Mouse (Mus musculus): ENCODE results near the gene Fndc11. TPM values are rescaled to one million over a fixed set of nuclear protein-coding genes. Genes with fewer than 3 reads are reported as not detected.
A peak's percentile ranks its signal among the peaks of the same experiment; 100 is the strongest.

Gene Fndc11
- polyA plus RNA-seq, 1 experiment from 2014 or later: not detected

GRCm38 (mm10) chr2:181238091-181238610 is 18.3 kb downstream of the Fndc11 start:
- H3K27me3 ChIP-seq (ENCODE audit: control insufficient read depth, insufficient read depth, low read length): no peaks in the 10 kb centered on the region
- no peak overlapping the region for H3K27ac ChIP-seq (replicated peaks; ENCODE audit: low read depth, low read length)
- no peaks in the 10 kb centered on the region for H3K36me3 ChIP-seq (replicated peaks; ENCODE audit: control insufficient read depth, insufficient read depth, low read depth, low read length)
- no peaks in the 10 kb centered on the region for H3K9me3 ChIP-seq (replicated peaks; ENCODE audit: control insufficient read depth, low read length)
- no peaks in the 10 kb centered on the region for H3K4me1 ChIP-seq (ENCODE audit: control insufficient read depth, insufficient read depth, low read length)
- DNase-seq (ENCODE audit: low spot score) (no peak), ATAC-seq (replicated peaks; ENCODE audit: insufficient number of reproducible peaks, low FRiP score, low TSS enrichment, low read depth) (no peak)
- WGBS: 80% methylated on average over 10 of the region's 10 CpGs
- no peak overlapping the region for H3K4me2 ChIP-seq (ENCODE audit: low read depth, low read length)
- no peak overlapping the region for H3K4me3 ChIP-seq (ENCODE audit: low read depth, low read length)
- no peak overlapping the region for H3K9ac ChIP-seq (replicated peaks; ENCODE audit: low read length)

DNA sequence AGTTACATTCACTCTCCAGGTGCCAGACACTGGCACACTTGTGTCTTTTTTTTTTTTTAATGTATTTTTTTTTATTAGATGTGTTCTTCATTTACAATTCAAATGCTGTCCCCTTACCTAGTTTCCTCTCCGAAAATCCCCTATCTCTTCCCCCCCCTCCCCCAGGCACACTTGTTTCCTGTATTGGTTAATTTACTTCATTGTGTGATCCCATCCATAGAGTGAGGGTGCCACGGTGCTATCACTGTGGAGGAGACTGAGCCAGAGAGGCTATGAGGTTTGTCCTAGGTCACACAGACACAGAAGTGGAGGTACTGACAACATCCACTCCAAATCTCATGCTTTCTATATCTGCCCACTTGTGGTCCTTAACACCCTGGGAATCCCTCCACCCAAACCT is 19.0 kb downstream of the Fndc11 start:
- no peak for ATAC-seq (replicated peaks; ENCODE audit: insufficient number of reproducible peaks, low FRiP score, low TSS enrichment, low read depth)
- Histone ChIP-seq H3K4me3 (ENCODE audit: low read depth, low read length) (no peak overlapping the region), H3K27me3 (ENCODE audit: control insufficient read depth, insufficient read depth, low read length) (no peaks in the 10 kb centered on the region), H3K36me3 (replicated peaks; ENCODE audit: control insufficient read depth, insufficient read depth, low read depth, low read length) (no peaks in the 10 kb centered on the region), H3K4me2 (ENCODE audit: low read depth, low read length) (no peak overlapping the region), H3K27ac (replicated peaks; ENCODE audit: low read depth, low read length) (no peak overlapping the region), H3K9ac (replicated peaks; ENCODE audit: low read length) (no peak overlapping the region), H3K4me1 (ENCODE audit: control insufficient read depth, insufficient read depth, low read length) (no peaks in the 10 kb centered on the region), H3K9me3 (replicated peaks; ENCODE audit: control insufficient read depth, low read length) (no peaks in the 10 kb centered on the region)
- WGBS: 75% methylated on average over 2 of the region's 2 CpGs
- no peak for DNase-seq (ENCODE audit: low spot score)

GRCm38 (mm10) chr2:181239261-181239660 is 19.4 kb downstream of the Fndc11 start:
- H3K4me2 ChIP-seq (ENCODE audit: low read depth, low read length): no peak overlapping the region
- H3K9ac ChIP-seq (replicated peaks; ENCODE audit: low read length): no peak overlapping the region
- no peak overlapping the region for H3K27ac ChIP-seq (replicated peaks; ENCODE audit: low read depth, low read length)
- no peak overlapping the region for H3K4me3 ChIP-seq (ENCODE audit: low read depth, low read length)
- H3K27me3 ChIP-seq (ENCODE audit: control insufficient read depth, insufficient read depth, low read length): no peaks in the 10 kb centered on the region
- no peaks in the 10 kb centered on the region for H3K4me1 ChIP-seq (ENCODE audit: control insufficient read depth, insufficient read depth, low read length)
- no peaks in the 10 kb centered on the region for H3K9me3 ChIP-seq (replicated peaks; ENCODE audit: control insufficient read depth, low read length)
- no peak for ATAC-seq (replicated peaks; ENCODE audit: insufficient number of reproducible peaks, low FRiP score, low TSS enrichment, low read depth)
- 92% methylated on average over 9 of the region's 9 CpGs for WGBS
- no peaks in the 10 kb centered on the region for H3K36me3 ChIP-seq (replicated peaks; ENCODE audit: control insufficient read depth, insufficient read depth, low read depth, low read length)
- DNase-seq (ENCODE audit: low spot score): no peak

GRCm38 (mm10) chr2:181240806-181241440 is 21.1 kb downstream of the Fndc11 start:
- ATAC-seq (replicated peaks; ENCODE audit: insufficient number of reproducible peaks, low FRiP score, low TSS enrichment, low read depth): no peak
- no peak overlapping the region for H3K4me2 ChIP-seq (ENCODE audit: low read depth, low read length)
- no peak overlapping the region for H3K4me3 ChIP-seq (ENCODE audit: low read depth, low read length)
- no peaks in the 10 kb centered on the region for H3K36me3 ChIP-seq (replicated peaks; ENCODE audit: control insufficient read depth, insufficient read depth, low read depth, low read length)
- no peaks in the 10 kb centered on the region for H3K27me3 ChIP-seq (ENCODE audit: control insufficient read depth, insufficient read depth, low read length)
- H3K27ac ChIP-seq (replicated peaks; ENCODE audit: low read depth, low read length): no peak overlapping the region
- peak overlapping the region; percentile 52; the same call in 1 of the 2 replicates for H3K9ac ChIP-seq (replicated peaks; ENCODE audit: low read length)
- no peaks in the 10 kb centered on the region for H3K4me1 ChIP-seq (ENCODE audit: control insufficient read depth, insufficient read depth, low read length)
- H3K9me3 ChIP-seq (replicated peaks; ENCODE audit: control insufficient read depth, low read length): no peaks in the 10 kb centered on the region
- no peak for DNase-seq (ENCODE audit: low spot score)
- WGBS: 90% methylated on average over 13 of the region's 13 CpGs

GRCm38 (mm10) chr2:181241602-181242313 is 21.9 kb downstream of the Fndc11 start, which contains the start of gene Helz2:
TSS of gene Helz2 (minus strand) at chr2:181242027.
- Histone ChIP-seq H3K4me2 (ENCODE audit: low read depth, low read length) (peak within 1 kb of the TSS; percentile 50), H3K36me3 (replicated peaks; ENCODE audit: control insufficient read depth, insufficient read depth, low read depth, low read length) (no peaks in the 10 kb centered on the region), H3K4me1 (ENCODE audit: control insufficient read depth, insufficient read depth, low read length) (no peaks in the 10 kb centered on the region), H3K27me3 (ENCODE audit: control insufficient read depth, insufficient read depth, low read length) (no peaks in the 10 kb centered on the region), H3K9me3 (replicated peaks; ENCODE audit: control insufficient read depth, low read length) (no peaks in the 10 kb centered on the region), H3K4me3 (ENCODE audit: low read depth, low read length) (peak within 1 kb of the TSS; percentile 39), H3K9ac (replicated peaks; ENCODE audit: low read length) (peak within 1 kb of the TSS; percentile 52), H3K27ac (replicated peaks; ENCODE audit: low read depth, low read length) (no peak within 1 kb of the TSS)
- ATAC-seq (replicated peaks; ENCODE audit: insufficient number of reproducible peaks, low FRiP score, low TSS enrichment, low read depth) (peak; percentile 65), DNase-seq (ENCODE audit: low spot score) (peak; percentile 50)
- WGBS: 11% methylated on average over 16 of the region's 16 CpGs

GRCm38 (mm10) chr2:181242314-181242665 is 22.5 kb downstream of the Fndc11 start:
- Histone ChIP-seq H3K27ac (replicated peaks; ENCODE audit: low read depth, low read length) (no peak overlapping the region), H3K4me3 (ENCODE audit: low read depth, low read length) (peak overlapping the region; percentile 39; the same call in 1 of the 2 replicates), H3K4me1 (ENCODE audit: control insufficient read depth, insufficient read depth, low read length) (no peaks in the 10 kb centered on the region), H3K27me3 (ENCODE audit: control insufficient read depth, insufficient read depth, low read length) (no peaks in the 10 kb centered on the region), H3K36me3 (replicated peaks; ENCODE audit: control insufficient read depth, insufficient read depth, low read depth, low read length) (no peaks in the 10 kb centered on the region), H3K4me2 (ENCODE audit: low read depth, low read length) (peak overlapping the region; percentile 50; the same call in 1 of the 2 replicates), H3K9me3 (replicated peaks; ENCODE audit: control insufficient read depth, low read length) (no peaks in the 10 kb centered on the region), H3K9ac (replicated peaks; ENCODE audit: low read length) (no peak overlapping the region)
- 61% methylated on average over 3 of the region's 3 CpGs for WGBS
- no peak; the same call in 1 of the 2 replicates for ATAC-seq (replicated peaks; ENCODE audit: insufficient number of reproducible peaks, low FRiP score, low TSS enrichment, low read depth)
- no peak for DNase-seq (ENCODE audit: low spot score)

- Histone ChIP-seq H3K36me3 (replicated peaks; ENCODE audit: control insufficient read depth, insufficient read depth, low read depth, low read length) (no peaks in the 10 kb centered on the region), H3K9ac (replicated peaks; ENCODE audit: low read length) (no peak overlapping the region), H3K27me3 (ENCODE audit: control insufficient read depth, insufficient read depth, low read length) (no peaks in the 10 kb centered on the region), H3K9me3 (replicated peaks; ENCODE audit: control insufficient read depth, low read length) (no peaks in the 10 kb centered on the region), H3K4me3 (ENCODE audit: low read depth, low read length) (no peak overlapping the region), H3K4me2 (ENCODE audit: low read depth, low read length) (no peak overlapping the region), H3K4me1 (ENCODE audit: control insufficient read depth, insufficient read depth, low read length) (no peaks in the 10 kb centered on the region), H3K27ac (replicated peaks; ENCODE audit: low read depth, low read length) (no peak overlapping the region)
- DNase-seq (ENCODE audit: low spot score): no peak
- 35% methylated on average over 11 of the region's 11 CpGs for WGBS
- ATAC-seq (replicated peaks; ENCODE audit: insufficient number of reproducible peaks, low FRiP score, low TSS enrichment, low read depth): no peak
Observed at GRCm38 (mm10) chr2:181243706-181244394, 24.0 kb downstream of the Fndc11 start.

All from embryonic facial prominence, embryonic 11.5 days (tissue).